In the genomic region with DNA sequence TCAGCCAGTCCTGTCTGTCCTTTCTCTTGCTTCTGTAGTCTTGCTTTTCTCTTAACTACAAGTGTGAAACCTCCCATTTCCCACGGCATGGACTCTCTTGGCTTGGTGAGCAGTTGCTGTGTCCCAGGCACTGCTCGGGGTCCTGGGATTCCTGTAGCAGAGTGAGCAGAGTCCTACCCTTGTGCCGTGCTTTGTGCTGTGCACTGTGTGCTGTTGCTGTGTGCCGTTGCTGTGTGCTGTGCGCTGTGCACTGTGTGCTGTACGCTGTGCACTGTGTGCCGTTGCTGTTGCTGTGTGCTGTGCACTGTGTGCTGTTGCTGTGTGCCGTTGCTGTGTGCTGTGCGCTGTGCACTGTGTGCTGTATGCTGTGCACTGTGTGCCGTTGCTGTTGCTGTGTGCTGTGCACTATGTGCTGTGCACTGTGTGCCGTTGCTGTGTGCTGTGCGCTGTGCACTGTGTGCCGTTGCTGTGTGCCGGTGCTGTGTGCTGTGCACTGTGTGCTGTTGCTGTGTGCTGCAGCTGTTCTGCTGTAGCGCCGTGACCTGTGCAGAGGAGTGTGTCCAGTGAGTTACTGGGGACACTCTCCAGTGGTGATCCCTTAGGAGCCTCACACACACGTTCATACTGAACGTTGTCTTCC, we compare ENCODE assay signal across 17 mouse cellular contexts. TPM values are rescaled to one million over a fixed set of nuclear protein-coding genes. Genes with fewer than 3 reads are reported as not detected.
DNase-seq lines count a peak whose midpoint lies in the region; ATAC-seq and TF ChIP-seq lines count a peak whose summit lies in the region.
"Had no signal": no experiment of that assay in that cellular context is flagged by ENCODE, and none has a peak within 500 bp of the region (broad histone marks: within the 10 kb centered on the region; RNA-seq: fewer than 3 reads in every experiment).

No protein-coding gene starts in this region.

- no peak overlapping the region for H3K4me3 ChIP-seq in forebrain, embryonic 15.5 days
- no peak overlapping the region for H3K4me3 ChIP-seq in forebrain, embryonic 11.5 days (ENCODE audit: low read depth, low read length)
- no peak overlapping the region for H3K4me3 ChIP-seq in kidney, embryonic 15.5 days (replicated peaks)
- H3K4me3 ChIP-seq in midbrain, embryonic 15.5 days: no peak overlapping the region
- H3K4me3 ChIP-seq in midbrain, embryonic 16.5 days (ENCODE audit: low read depth, low read length): no peak overlapping the region
- no peak overlapping the region for H3K4me3 ChIP-seq in myocyte
- H3K4me3 ChIP-seq: limb, embryonic 13.5 days had no signal

- H3K9ac ChIP-seq in forebrain, embryonic 15.5 days (replicated peaks): no peak overlapping the region
- no peak overlapping the region for H3K9ac ChIP-seq in forebrain, embryonic 11.5 days (ENCODE audit: low read length)
- no peak overlapping the region for H3K9ac ChIP-seq in kidney, embryonic 15.5 days
- H3K9ac ChIP-seq in midbrain, embryonic 15.5 days: no peak overlapping the region
- no peak overlapping the region for H3K9ac ChIP-seq in midbrain, embryonic 16.5 days (ENCODE audit: low read depth, low read length)
- H3K9ac ChIP-seq: limb, embryonic 13.5 days had no signal

- no peak overlapping the region for H3K4me2 ChIP-seq in forebrain, embryonic 15.5 days (replicated peaks)
- no peak overlapping the region for H3K4me2 ChIP-seq in forebrain, embryonic 11.5 days (ENCODE audit: low read depth, low read length, severe bottlenecking)
- no peak overlapping the region for H3K4me2 ChIP-seq in kidney, embryonic 15.5 days
- H3K4me2 ChIP-seq in midbrain, embryonic 15.5 days: no peak overlapping the region
- no peak overlapping the region for H3K4me2 ChIP-seq in midbrain, embryonic 16.5 days (ENCODE audit: low read length)
- H3K4me2 ChIP-seq in myocyte (ENCODE audit: low read depth): no peak overlapping the region
- H3K4me2 ChIP-seq: limb, embryonic 13.5 days had no signal

- H3K9me3 ChIP-seq in forebrain, embryonic 15.5 days: no peaks in the 10 kb centered on the region
- no peaks in the 10 kb centered on the region for H3K9me3 ChIP-seq in forebrain, embryonic 11.5 days (ENCODE audit: control insufficient read depth, low read length)
- H3K9me3 ChIP-seq in kidney, embryonic 15.5 days (replicated peaks): no peaks in the 10 kb centered on the region
- no peaks in the 10 kb centered on the region for H3K9me3 ChIP-seq in midbrain, embryonic 15.5 days
- no peaks in the 10 kb centered on the region for H3K9me3 ChIP-seq in midbrain, embryonic 16.5 days (replicated peaks; ENCODE audit: control insufficient read depth, low read length, poor library complexity, severe bottlenecking)
- H3K9me3 ChIP-seq: limb, embryonic 13.5 days had no signal

- no peaks in the 10 kb centered on the region for H3K79me2 ChIP-seq in myocyte (ENCODE audit: control insufficient read depth, insufficient read depth)

- no peaks in the 10 kb centered on the region for H3K27me3 ChIP-seq in forebrain, embryonic 15.5 days
- H3K27me3 ChIP-seq in forebrain, embryonic 11.5 days (ENCODE audit: control insufficient read depth, insufficient read depth, low read length): no peaks in the 10 kb centered on the region
- H3K27me3 ChIP-seq in kidney, embryonic 15.5 days: no peaks in the 10 kb centered on the region
- H3K27me3 ChIP-seq in midbrain, embryonic 15.5 days (replicated peaks): no peaks in the 10 kb centered on the region
- no peaks in the 10 kb centered on the region for H3K27me3 ChIP-seq in midbrain, embryonic 16.5 days (ENCODE audit: control insufficient read depth, insufficient read depth, low read depth, low read length)
- H3K27me3 ChIP-seq in myocyte (ENCODE audit: control insufficient read depth, insufficient read depth, insufficient read length): no peaks in the 10 kb centered on the region
- H3K27me3 ChIP-seq: limb, embryonic 13.5 days had no signal

- peaks cover 89% of the 10 kb centered on the region for H3K36me3 ChIP-seq in forebrain, embryonic 15.5 days
- H3K36me3 ChIP-seq in forebrain, embryonic 11.5 days (ENCODE audit: control insufficient read depth, insufficient read depth, low read length): peaks cover 13% of the 10 kb centered on the region
- H3K36me3 ChIP-seq in kidney, embryonic 15.5 days: peaks cover 88% of the 10 kb centered on the region
- peaks cover 76% of the 10 kb centered on the region for H3K36me3 ChIP-seq in midbrain, embryonic 15.5 days (replicated peaks)
- H3K36me3 ChIP-seq in midbrain, embryonic 16.5 days (ENCODE audit: control insufficient read depth, insufficient read depth, low read length): peaks cover 67% of the 10 kb centered on the region
- H3K36me3 ChIP-seq in myocyte (ENCODE audit: control insufficient read depth, insufficient read depth): peaks cover 33% of the 10 kb centered on the region

- H3K4me1 ChIP-seq in forebrain, embryonic 15.5 days: no peaks in the 10 kb centered on the region
- H3K4me1 ChIP-seq in forebrain, embryonic 11.5 days (replicated peaks; ENCODE audit: control insufficient read depth, insufficient read depth, low read length): no peaks in the 10 kb centered on the region
- H3K4me1 ChIP-seq in kidney, embryonic 15.5 days: no peaks in the 10 kb centered on the region
- no peaks in the 10 kb centered on the region for H3K4me1 ChIP-seq in midbrain, embryonic 15.5 days
- no peaks in the 10 kb centered on the region for H3K4me1 ChIP-seq in midbrain, embryonic 16.5 days (ENCODE audit: control insufficient read depth, insufficient read depth, low read length)
- H3K4me1 ChIP-seq: limb, embryonic 13.5 days had no signal

- no peak for TF ChIP-seq POLR2A in myocyte (IDR thresholded peaks at IDR 0.05; ENCODE audit: insufficient read length, low read depth)

- no peak overlapping the region for H3ac ChIP-seq in myocyte (ENCODE audit: control insufficient read depth, insufficient read length)

- no peak overlapping the region for H3K27ac ChIP-seq in forebrain, embryonic 15.5 days (replicated peaks)
- no peak overlapping the region for H3K27ac ChIP-seq in forebrain, embryonic 11.5 days (ENCODE audit: low read depth, low read length)
- no peak overlapping the region for H3K27ac ChIP-seq in kidney, embryonic 15.5 days
- H3K27ac ChIP-seq in midbrain, embryonic 15.5 days: no peak overlapping the region
- no peak overlapping the region for H3K27ac ChIP-seq in midbrain, embryonic 16.5 days (ENCODE audit: low read length)
- H3K27ac ChIP-seq: limb, embryonic 13.5 days had no signal

- 94% methylated on average over 18 of the region's 18 CpGs for WGBS in forebrain, embryonic 15.5 days
- WGBS in forebrain, embryonic 11.5 days: 93% methylated on average over 18 of the region's 18 CpGs
- 86% methylated on average over 18 of the region's 18 CpGs for WGBS in kidney, embryonic 15.5 days
- 94% methylated on average over 18 of the region's 18 CpGs for WGBS in midbrain, embryonic 15.5 days
- WGBS in midbrain, embryonic 16.5 days: 94% methylated on average over 18 of the region's 18 CpGs

- peak; percentile 51; the same call in 1 of the 2 replicates for ATAC-seq in forebrain, embryonic 15.5 days (replicated peaks)
- no peak for ATAC-seq in forebrain, embryonic 11.5 days (replicated peaks; ENCODE audit: low FRiP score)
- peak; percentile 45; the same call in 1 of the 2 replicates for ATAC-seq in kidney, embryonic 15.5 days (replicated peaks; ENCODE audit: low FRiP score)
- ATAC-seq in midbrain, embryonic 15.5 days (replicated peaks): peak; percentile 60; the same call in 1 of the 2 replicates
- no peak for ATAC-seq in midbrain, embryonic 16.5 days

- no peak for DNase-seq in forebrain, embryonic 11.5 days (ENCODE audit: low spot score)
- no peak for DNase-seq in kidney, adult 11 months
- no peak for DNase-seq in layer of hippocampus, postnatal 14 days (ENCODE audit: low spot score in 2 of 2)
- DNase-seq: cerebellum, adult 2 months; embryo, embryonic 11 days; gastrocnemius, postnatal 36 days; kidney, postnatal 10 days; layer of hippocampus, postnatal 36 days; retina, postnatal 1 day; spleen, adult 18-20 months; thymus, postnatal 4 days had no signal

TF ChIP-seq in myocyte, 11 proteins besides CTCF, POLR2A, EP300 and RAD21:
- no peak for TF ChIP-seq USF1 (IDR thresholded peaks at IDR 0.05; ENCODE audit: low read depth)
- TF ChIP-seq MYOG (IDR thresholded peaks at IDR 0.05; ENCODE audit: control insufficient read depth in 1 of 3, insufficient read depth in 1 of 3, insufficient read length in 2 of 3, low read depth in 2 of 3): peak in 1 of 3 experiments; percentile 23
- peak; percentile 38 for TF ChIP-seq POLR2AphosphoS2 (IDR thresholded peaks at IDR 0.05; ENCODE audit: insufficient read length, low read depth)
TF ChIP-seq in myocyte: peak in this region for 2.

RNA-seq across cellular contexts. Expression of a gene that starts 38.0 kb away (rescaled TPM):
- 118 and 128 TPM in 2 replicates for polyA plus RNA-seq in forebrain, embryonic 15.5 days (2015; fragmentation: Nextera tagmentation; extraction: Ambion mirVana)
- polyA plus RNA-seq in forebrain, embryonic 11.5 days (2014; fragmentation: Nextera tagmentation; extraction: Ambion mirVana): 148 and 151 TPM in 2 replicates
- 64.4 and 65.8 TPM in 2 replicates for polyA plus RNA-seq in kidney, embryonic 15.5 days (2015; fragmentation: Nextera tagmentation; extraction: Ambion mirVana)
- polyA plus RNA-seq in midbrain, embryonic 15.5 days (2015; fragmentation: Nextera tagmentation; extraction: Ambion mirVana): 140 and 146 TPM in 2 replicates
- polyA plus RNA-seq in midbrain, embryonic 16.5 days (2015; fragmentation: Nextera tagmentation; extraction: Ambion mirVana): 170 and 173 TPM in 2 replicates
- 108 TPM for polyA plus RNA-seq in myocyte (2012; fragmentation: generic; extraction: Trizol)
- total RNA-seq in layer of hippocampus, postnatal 14 days (2021): 10 to 100 TPM; 64.8 to 79.6 TPM

Comparison
In these comparisons a context has a peak if more than half of its experiments do, and no peak if none do; other contexts are left out.
1. ATAC-seq: peak in forebrain, embryonic 15.5 days (single experiment), kidney, embryonic 15.5 days (single experiment) and midbrain, embryonic 15.5 days (single experiment); none in forebrain, embryonic 11.5 days (single experiment) and midbrain, embryonic 16.5 days (single experiment).